Mouse (Mus musculus) stomach, postnatal 0 days (tissue): ENCODE measurements around the gene Prex1.

ENCODE experiments used
- CTCF ChIP-seq: IDR thresholded peaks from 2 replicates; pipeline ENCODE4 v1.5.1; 2016; ENCODE audit warnings: antibody characterized with exemption, low read depth, mild to moderate bottlenecking, moderate library complexity
- EP300 ChIP-seq: optimal IDR thresholded peaks from 2 replicates; pipeline ENCODE3; 2016; ENCODE audit warnings: antibody characterized with exemption

DNA sequence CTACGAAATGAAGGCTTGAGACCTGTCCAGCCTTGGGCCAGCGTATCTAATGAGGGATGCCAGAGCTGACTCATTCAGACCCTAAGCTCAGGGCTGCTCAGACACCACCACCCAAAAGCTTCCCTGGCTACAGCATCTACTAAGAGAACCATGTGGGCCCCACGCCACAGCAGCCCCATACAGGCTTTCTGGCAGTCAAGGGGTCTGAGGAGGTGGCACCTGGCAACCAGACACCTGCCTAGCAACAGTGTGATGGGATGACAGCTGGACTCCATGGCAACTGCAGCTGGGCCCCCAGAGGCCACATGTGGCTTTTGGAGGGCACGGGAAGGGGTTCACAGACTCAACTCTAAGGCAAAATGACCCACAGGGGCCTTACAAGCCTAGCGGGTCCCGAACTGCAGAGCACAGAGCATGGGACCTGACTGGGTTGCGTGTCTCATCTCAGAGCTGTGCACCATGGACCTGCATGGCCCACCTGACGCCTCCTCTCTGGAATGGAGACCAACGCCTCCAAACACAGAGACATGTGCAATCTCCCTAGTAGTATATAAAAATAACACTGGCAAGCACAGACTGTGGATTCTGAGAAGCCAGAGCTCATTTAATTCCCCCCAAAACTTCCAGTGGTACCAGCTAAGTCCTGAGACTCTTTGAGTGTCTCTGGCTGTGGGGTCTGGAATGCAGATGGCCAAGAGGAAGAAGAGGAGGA, 50.2 kb downstream of the Prex1 start:
- TF ChIP-seq CTCF (no peak), EP300 (no peak)
